Mouse (Mus musculus) frontal cortex, postnatal 10 days (tissue): ENCODE measurements around the gene Pnliprp1.

Experiments
- DNase-seq, 2 experiments: peaks; one replicate each; pipeline ENCODE4 v3.0.0; 2022; ENCODE audit warnings: low spot score in 2 of 2, mixed read lengths in 1 of 2

Pnliprp1 gene

GRCm38 (mm10) chr19:58776461-58776860 is 47.8 kb downstream of the Pnliprp1 start:
- DNase-seq = no peak

DNA sequence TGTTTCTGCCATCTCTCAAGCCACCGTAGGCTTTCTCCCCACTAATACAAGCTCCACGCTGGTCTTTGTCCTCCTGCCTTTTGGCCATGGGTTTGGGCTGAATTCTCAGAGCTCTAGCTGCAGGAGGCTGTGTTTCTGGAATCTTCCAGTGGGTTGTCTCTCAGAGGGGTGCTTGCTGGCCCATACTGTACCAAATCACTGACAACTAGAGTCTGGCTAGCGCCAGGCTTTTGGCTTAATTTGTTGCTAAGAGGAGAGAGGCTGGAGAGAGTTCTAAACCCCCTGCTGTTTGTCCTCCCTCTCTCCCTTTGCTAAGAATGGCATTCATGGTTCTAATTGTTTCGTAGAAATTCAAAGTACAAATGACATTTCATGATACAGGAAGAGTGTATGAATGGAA is 52.9 kb downstream of the Pnliprp1 start:
- DNase-seq = no peak

- no peak for DNase-seq
Observed at GRCm38 (mm10) chr19:58783938-58784337, 55.3 kb downstream of the Pnliprp1 start.

DNA sequence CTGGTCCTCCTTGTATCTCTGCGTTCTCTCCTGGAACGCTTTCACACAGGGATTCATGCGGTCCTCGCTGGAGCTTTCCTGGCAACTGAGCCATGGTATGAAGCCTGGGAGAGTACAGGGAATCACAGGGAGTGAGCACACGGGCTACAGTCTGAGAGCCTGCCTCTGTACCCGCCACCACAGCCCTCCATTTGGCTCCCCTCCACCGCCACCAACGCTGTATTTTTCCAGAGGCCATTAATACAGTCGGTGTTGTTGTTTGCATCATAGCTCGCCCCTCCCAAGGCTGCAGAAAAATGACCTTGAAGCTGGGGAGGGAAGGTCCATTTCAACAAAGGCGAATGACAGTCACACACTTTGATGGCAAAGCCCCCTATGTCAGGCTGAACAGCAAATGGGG is 60.5 kb downstream of the Pnliprp1 start:
- DNase-seq = no peak
